Mouse (Mus musculus) limb, embryonic 13.5 days (tissue): ENCODE data around the gene Gls. TPM values are rescaled to one million over a fixed set of nuclear protein-coding genes. Genes with fewer than 3 reads are reported as not detected.

Experiments
- ATAC-seq: fragments of 200-750 bp; cut with Nextera tagmentation; 2 replicates; pipeline ENCODE4 v1.8.0; 2017; ENCODE audit warnings: low read depth, moderate number of reproducible peaks, moderate TSS enrichment; ENCODE audit not compliant: low FRiP score
- H3K27ac ChIP-seq: fragments of 300-500 bp; sonication (generic); 2 replicates; pipeline ENCODE4 v1.5.1; 2015; ENCODE audit warnings: inconsistent platforms, mild to moderate bottlenecking, moderate library complexity
- H3K27me3 ChIP-seq: fragments of 300-500 bp; sonication (generic); 2 replicates; pipeline ENCODE4 v1.6.1; 2015; ENCODE audit warnings: mild to moderate bottlenecking, inconsistent platforms
- H3K36me3 ChIP-seq: fragments of 300-500 bp; sonication (generic); 2 replicates; pipeline ENCODE4 v1.6.1; 2015; ENCODE audit warnings: inconsistent platforms, mild to moderate bottlenecking, moderate library complexity
- H3K4me1 ChIP-seq: fragments of 300-500 bp; sonication (generic); 2 replicates; pipeline ENCODE4 v1.6.1; 2015; ENCODE audit warnings: inconsistent platforms
- H3K4me2 ChIP-seq: fragments of 300-500 bp; sonication (generic); replicated peaks from 2 replicates; pipeline ENCODE4 v1.6.1; 2015; ENCODE audit warnings: inconsistent platforms, mild to moderate bottlenecking, moderate library complexity
- H3K4me3 ChIP-seq: fragments of 300-500 bp; sonication (generic); 2 replicates; pipeline ENCODE4 v1.5.1; 2015; ENCODE audit warnings: moderate library complexity, mild to moderate bottlenecking, inconsistent platforms
- H3K9ac ChIP-seq: fragments of 300-500 bp; sonication (generic); 2 replicates; pipeline ENCODE4 v1.6.1; 2015; ENCODE audit warnings: mild to moderate bottlenecking, inconsistent platforms
- H3K9me3 ChIP-seq: fragments of 300-500 bp; sonication (generic); 2 replicates; pipeline ENCODE4 v1.6.1; 2016; ENCODE audit warnings: inconsistent platforms
- WGBS: fragments of 180-500 bp; shearing (Covaris S2); methylation state at CpG from one replicate; pipeline ENCODE4 v1.1.7; 2015; 5-methylcytosine and 5-hydroxymethylcytosine counted together
- polyA plus RNA-seq: library from polyadenylated mRNA; unstranded; fragments of >200 nt; fragmentation: Nextera tagmentation; extraction: Ambion mirVana; gene quantifications from 2 replicates; pipeline ENCODE4 v1.2.1, GENCODE M21; 2015

The Gls gene
- polyA plus RNA-seq, 1 experiment from 2014 or later: 22.6 TPM

GRCm38 (mm10) chr1:52149934-52150346 lies 83.1 kb downstream of the Gls start:
- no peak overlapping the region for H3K27ac ChIP-seq
- no peaks in the 10 kb centered on the region for H3K9me3 ChIP-seq
- H3K36me3 ChIP-seq: peaks cover 29% of the 10 kb centered on the region
- WGBS: 39% methylated on average over 9 of the region's 9 CpGs
- no peaks in the 10 kb centered on the region for H3K27me3 ChIP-seq
- H3K4me3 ChIP-seq: no peak overlapping the region
- no peak overlapping the region for H3K4me2 ChIP-seq
- peaks cover 32% of the 10 kb centered on the region for H3K4me1 ChIP-seq
- no peak overlapping the region for H3K9ac ChIP-seq
- peak; percentile 58 for ATAC-seq

DNA sequence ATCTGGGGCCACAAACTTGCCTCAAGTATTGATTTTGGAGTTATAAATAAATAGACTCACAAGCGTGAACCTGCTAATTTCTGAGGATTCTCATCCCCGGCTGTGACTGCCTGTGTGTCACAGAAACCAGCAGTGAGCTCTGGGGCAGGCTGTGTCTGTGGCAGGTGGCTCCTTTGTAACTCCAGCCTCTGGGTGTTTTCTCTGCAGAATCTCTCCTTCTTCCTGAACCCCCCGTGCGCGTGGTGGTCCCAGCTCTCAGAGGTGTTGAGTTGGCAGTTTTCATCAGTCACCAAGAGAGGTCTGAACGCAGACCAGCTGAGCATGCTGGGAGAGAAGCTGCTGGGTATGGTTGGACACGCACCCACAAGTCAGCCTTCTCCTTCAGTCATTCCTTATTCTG lies 84.3 kb downstream of the Gls start:
- ATAC-seq: no peak
- H3K4me1 ChIP-seq: peaks cover 32% of the 10 kb centered on the region
- H3K4me2 ChIP-seq: no peak overlapping the region
- H3K27ac ChIP-seq: no peak overlapping the region
- no peaks in the 10 kb centered on the region for H3K9me3 ChIP-seq
- no peaks in the 10 kb centered on the region for H3K27me3 ChIP-seq
- H3K36me3 ChIP-seq: peaks cover 30% of the 10 kb centered on the region
- H3K9ac ChIP-seq: no peak overlapping the region
- 69% methylated on average over 7 of the region's 7 CpGs for WGBS
- no peak overlapping the region for H3K4me3 ChIP-seq

DNA sequence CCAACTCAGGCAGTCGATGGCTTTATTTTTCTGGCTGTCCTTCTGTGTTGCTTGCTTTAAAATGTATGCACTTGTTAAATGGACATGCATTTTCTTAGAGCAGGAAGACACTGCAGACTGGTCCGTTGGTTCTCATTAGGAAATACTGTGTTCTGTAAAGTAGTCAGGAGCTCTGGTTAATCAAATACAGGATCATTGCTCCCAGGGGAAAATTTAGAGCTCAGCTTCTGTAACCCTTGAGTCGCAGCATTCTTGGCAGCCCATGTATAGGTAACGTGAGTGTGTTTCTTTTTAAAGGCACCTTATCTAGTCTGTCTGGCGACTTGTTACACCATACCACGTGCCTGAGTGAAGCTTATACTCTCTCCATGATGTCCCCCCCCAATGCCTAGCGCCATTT lies 84.9 kb downstream of the Gls start:
- peaks cover 30% of the 10 kb centered on the region for H3K36me3 ChIP-seq
- ATAC-seq: no peak
- WGBS: 47% methylated on average over 7 of the region's 7 CpGs
- H3K27ac ChIP-seq: no peak overlapping the region
- H3K4me3 ChIP-seq: no peak overlapping the region
- H3K27me3 ChIP-seq: no peaks in the 10 kb centered on the region
- no peak overlapping the region for H3K4me2 ChIP-seq
- H3K9me3 ChIP-seq: no peaks in the 10 kb centered on the region
- peaks cover 32% of the 10 kb centered on the region for H3K4me1 ChIP-seq
- H3K9ac ChIP-seq: no peak overlapping the region

DNA sequence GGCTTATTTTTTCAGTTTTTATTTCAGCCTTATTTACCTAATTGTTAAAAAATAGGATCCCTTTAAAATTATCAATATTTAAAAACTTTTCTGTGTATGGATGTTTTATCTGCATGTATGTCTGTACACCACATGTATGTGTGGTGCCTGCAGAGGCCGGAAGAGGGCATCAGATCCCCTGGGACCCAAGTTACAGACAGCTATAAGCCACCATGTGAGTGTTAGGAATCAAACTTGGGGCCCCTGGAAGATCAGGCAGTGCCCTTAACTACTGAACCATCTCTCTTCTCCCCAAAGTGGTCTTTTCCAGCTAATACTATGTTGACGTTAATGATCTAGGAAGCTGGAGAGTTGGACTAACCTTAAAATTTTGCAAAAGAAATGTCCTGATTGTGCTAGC lies 85.6 kb downstream of the Gls start:
- H3K27me3 ChIP-seq: no peaks in the 10 kb centered on the region
- H3K4me2 ChIP-seq: no peak overlapping the region
- peaks cover 32% of the 10 kb centered on the region for H3K4me1 ChIP-seq
- 70% methylated on average over 2 of the region's 2 CpGs for WGBS
- no peak overlapping the region for H3K9ac ChIP-seq
- no peak overlapping the region for H3K27ac ChIP-seq
- no peaks in the 10 kb centered on the region for H3K9me3 ChIP-seq
- H3K4me3 ChIP-seq: no peak overlapping the region
- no peak for ATAC-seq
- H3K36me3 ChIP-seq: peaks cover 31% of the 10 kb centered on the region

DNA sequence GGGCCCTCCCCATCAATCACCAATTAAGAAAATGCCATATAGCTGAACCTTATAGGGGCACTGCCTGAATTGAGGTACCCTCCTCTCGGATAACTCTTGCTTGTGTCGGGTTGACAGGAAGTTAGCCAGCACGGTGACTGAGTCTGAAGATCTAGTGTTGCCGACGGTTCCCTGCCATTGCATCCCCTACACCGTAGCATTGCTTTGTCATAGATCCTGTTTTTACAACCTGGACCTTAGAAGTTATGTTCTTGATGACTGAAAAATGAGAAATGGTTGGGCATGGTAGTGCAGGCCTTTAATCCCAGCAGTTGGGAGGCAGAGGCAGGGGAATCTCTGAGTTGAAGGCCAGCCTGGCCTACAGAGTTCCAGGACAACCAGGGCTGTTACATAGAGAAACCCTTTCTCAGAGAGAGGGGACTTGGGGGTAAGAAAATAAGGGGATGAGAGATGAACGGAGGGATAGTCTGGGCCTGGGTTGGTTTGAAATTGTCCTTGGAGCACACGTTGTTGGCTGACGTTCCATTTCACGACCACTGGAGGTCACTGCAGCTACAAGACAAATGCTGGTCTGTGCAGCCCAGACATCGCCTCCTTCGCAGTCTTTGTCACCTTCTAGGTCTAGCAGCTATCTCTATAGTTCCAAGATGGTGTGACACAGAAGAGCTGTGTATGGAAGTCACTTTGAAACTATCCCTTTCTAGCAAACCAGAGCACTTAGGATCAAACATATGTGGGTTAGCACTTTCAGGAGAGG lies 86.6 kb downstream of the Gls start:
- Histone ChIP-seq H3K27ac (no peak overlapping the region), H3K4me1 (peaks cover 32% of the 10 kb centered on the region), H3K4me3 (no peak overlapping the region), H3K9ac (no peak overlapping the region), H3K27me3 (no peaks in the 10 kb centered on the region), H3K36me3 (peaks cover 23% of the 10 kb centered on the region), H3K4me2 (no peak overlapping the region), H3K9me3 (no peaks in the 10 kb centered on the region)
- 50% methylated on average over 12 of the region's 12 CpGs for WGBS
- peak; percentile 68; the same call in 1 of the 2 replicates for ATAC-seq

DNA sequence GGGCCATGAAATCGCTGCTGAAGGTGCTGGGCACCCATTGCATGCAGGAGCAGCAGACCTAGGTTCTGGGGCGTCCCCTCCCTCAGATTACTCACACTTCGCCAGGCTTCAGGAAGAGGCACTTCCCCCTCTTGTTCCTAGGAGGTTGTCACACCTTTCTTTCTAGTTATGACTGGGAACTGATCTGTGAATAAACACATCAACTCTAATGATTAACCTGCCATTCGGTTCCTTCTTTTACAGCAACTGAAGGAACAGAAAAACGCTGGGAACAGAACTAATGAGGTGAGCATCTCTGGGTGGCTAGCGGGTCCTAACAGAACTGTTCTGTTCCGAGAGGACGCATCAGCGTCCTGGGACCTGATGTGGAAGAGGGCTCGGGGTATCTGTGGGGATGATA lies 88.1 kb downstream of the Gls start:
- H3K4me2 ChIP-seq: no peak overlapping the region
- ATAC-seq: no peak
- H3K9ac ChIP-seq: no peak overlapping the region
- peaks cover 21% of the 10 kb centered on the region for H3K4me1 ChIP-seq
- H3K27ac ChIP-seq: no peak overlapping the region
- H3K27me3 ChIP-seq: no peaks in the 10 kb centered on the region
- peaks cover 25% of the 10 kb centered on the region; the same call in 1 of the 2 replicates for H3K36me3 ChIP-seq
- WGBS: 80% methylated on average over 10 of the region's 10 CpGs
- H3K4me3 ChIP-seq: no peak overlapping the region
- no peaks in the 10 kb centered on the region for H3K9me3 ChIP-seq

- Histone ChIP-seq H3K4me2 (no peak overlapping the region), H3K27ac (no peak overlapping the region), H3K36me3 (peaks cover 33% of the 10 kb centered on the region), H3K4me3 (no peak overlapping the region), H3K27me3 (no peaks in the 10 kb centered on the region), H3K4me1 (peaks cover 14% of the 10 kb centered on the region), H3K9ac (no peak overlapping the region), H3K9me3 (no peaks in the 10 kb centered on the region)
- WGBS: 82% methylated on average over 7 of the region's 7 CpGs
- ATAC-seq: no peak
Observed at GRCm38 (mm10) chr1:52143596-52144156, 89.4 kb downstream of the Gls start.

GRCm38 (mm10) chr1:52143191-52143590 lies 89.8 kb downstream of the Gls start:
- Histone ChIP-seq H3K4me1 (peaks cover 10% of the 10 kb centered on the region), H3K9ac (no peak overlapping the region), H3K9me3 (no peaks in the 10 kb centered on the region), H3K27ac (no peak overlapping the region), H3K4me2 (no peak overlapping the region), H3K4me3 (no peak overlapping the region), H3K36me3 (peaks cover 35% of the 10 kb centered on the region), H3K27me3 (no peaks in the 10 kb centered on the region)
- WGBS: 67% methylated on average over 4 of the region's 4 CpGs
- ATAC-seq: no peak

DNA sequence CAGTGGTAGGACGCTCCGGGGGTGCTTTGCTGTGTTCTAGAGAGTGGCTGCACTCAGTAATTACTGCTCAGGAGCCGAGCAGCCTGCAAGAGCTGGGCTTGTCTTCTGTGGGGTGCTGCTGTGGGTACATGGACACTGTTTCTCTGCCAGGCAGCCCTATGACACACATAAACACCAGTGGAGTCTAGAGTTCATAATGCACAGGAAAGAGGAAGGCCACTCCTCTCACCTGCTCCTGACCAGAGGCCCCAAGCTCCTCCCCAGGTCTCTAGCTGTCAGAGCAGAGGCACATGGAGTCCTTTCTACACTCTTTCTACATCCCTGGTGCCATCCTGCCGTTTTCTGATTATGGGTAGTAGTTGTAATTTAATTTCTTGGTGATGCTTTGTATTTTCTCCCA lies 90.9 kb downstream of the Gls start:
- Histone ChIP-seq H3K4me3 (no peak overlapping the region), H3K27me3 (no peaks in the 10 kb centered on the region), H3K27ac (no peak overlapping the region), H3K9ac (no peak overlapping the region), H3K9me3 (no peaks in the 10 kb centered on the region), H3K4me2 (no peak overlapping the region), H3K36me3 (peaks cover 46% of the 10 kb centered on the region), H3K4me1 (peaks cover 4% of the 10 kb centered on the region; the same call in 1 of the 2 replicates)
- ATAC-seq: no peak
- WGBS: 71% methylated on average over 4 of the region's 4 CpGs

- ATAC-seq: no peak
- no peaks in the 10 kb centered on the region for H3K4me1 ChIP-seq
- no peak overlapping the region for H3K27ac ChIP-seq
Observed at GRCm38 (mm10) chr1:52141482-52141881, 91.5 kb downstream of the Gls start.

DNA sequence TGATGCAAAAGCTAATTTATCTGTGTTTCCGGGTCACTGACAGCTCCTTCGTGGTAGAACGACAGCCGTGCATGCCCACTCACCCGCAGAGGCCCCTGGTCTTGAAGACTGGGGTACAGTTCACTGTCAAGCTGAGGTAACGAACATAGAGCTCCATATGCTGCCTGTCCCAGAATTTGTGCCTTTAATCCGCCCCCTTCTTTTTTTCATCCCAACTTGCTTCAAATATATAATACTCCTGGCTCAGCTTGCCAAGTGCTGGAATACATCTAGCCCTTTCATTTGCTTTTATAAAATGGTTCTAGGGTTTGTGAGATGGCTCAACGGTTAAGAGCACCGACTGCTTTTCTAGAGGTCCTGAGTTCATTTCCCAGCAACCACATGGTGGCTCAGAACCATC lies 92.5 kb downstream of the Gls start:
- Histone ChIP-seq H3K4me2 (no peak overlapping the region), H3K4me3 (no peak overlapping the region), H3K27ac (no peak overlapping the region), H3K9ac (no peak overlapping the region), H3K9me3 (no peaks in the 10 kb centered on the region), H3K27me3 (no peaks in the 10 kb centered on the region), H3K36me3 (peaks cover 46% of the 10 kb centered on the region), H3K4me1 (no peaks in the 10 kb centered on the region)
- no peak for ATAC-seq
- WGBS: 84% methylated on average over 9 of the region's 9 CpGs

More at GRCm38 (mm10) chr1:52141482-52141881, 91.5 kb downstream of the Gls start:
- WGBS: 61% methylated on average over 3 of the region's 3 CpGs
- no peak overlapping the region for H3K4me2 ChIP-seq
- peaks cover 46% of the 10 kb centered on the region for H3K36me3 ChIP-seq
- H3K9ac ChIP-seq: no peak overlapping the region
- no peaks in the 10 kb centered on the region for H3K9me3 ChIP-seq
- H3K4me3 ChIP-seq: no peak overlapping the region
- H3K27me3 ChIP-seq: no peaks in the 10 kb centered on the region

DNA sequence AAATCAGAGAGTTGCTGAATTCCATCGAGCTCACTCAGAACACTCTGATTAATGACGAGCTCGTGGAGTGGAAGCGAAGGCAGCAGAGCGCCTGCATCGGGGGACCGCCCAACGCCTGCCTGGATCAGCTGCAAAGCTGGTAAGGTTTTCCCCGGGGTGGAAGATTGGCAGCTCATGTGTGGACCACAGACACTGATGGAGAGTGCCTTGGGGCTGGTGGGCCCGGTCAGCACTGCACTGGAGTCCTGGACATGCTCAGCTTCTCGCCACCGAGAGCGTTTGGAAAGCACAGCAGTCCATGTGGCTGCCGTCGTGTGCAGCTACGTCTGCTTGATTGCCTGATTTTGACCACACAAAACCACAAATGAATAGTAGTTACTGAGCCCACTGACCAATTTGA lies 95.7 kb downstream of the Gls start:
- Histone ChIP-seq H3K4me1 (no peaks in the 10 kb centered on the region), H3K9me3 (no peaks in the 10 kb centered on the region), H3K27me3 (no peaks in the 10 kb centered on the region), H3K36me3 (peaks cover 36% of the 10 kb centered on the region), H3K9ac (no peak overlapping the region), H3K4me3 (no peak overlapping the region), H3K27ac (no peak overlapping the region), H3K4me2 (no peak overlapping the region)
- ATAC-seq: no peak
- 72% methylated on average over 16 of the region's 16 CpGs for WGBS

- no peak overlapping the region for H3K4me3 ChIP-seq
- H3K9me3 ChIP-seq: no peaks in the 10 kb centered on the region
- no peak for ATAC-seq
- no peaks in the 10 kb centered on the region for H3K4me1 ChIP-seq
- H3K27ac ChIP-seq: no peak overlapping the region
- peaks cover 23% of the 10 kb centered on the region for H3K36me3 ChIP-seq
- H3K4me2 ChIP-seq: no peak overlapping the region
- H3K27me3 ChIP-seq: no peaks in the 10 kb centered on the region
- WGBS: 79% methylated on average over 8 of the region's 8 CpGs
- no peak overlapping the region for H3K9ac ChIP-seq
Observed at GRCm38 (mm10) chr1:52133254-52133653, 99.8 kb downstream of the Gls start.
